Mouse (Mus musculus): Measurements from ENCODE around the gene Flt3l.

DNA sequence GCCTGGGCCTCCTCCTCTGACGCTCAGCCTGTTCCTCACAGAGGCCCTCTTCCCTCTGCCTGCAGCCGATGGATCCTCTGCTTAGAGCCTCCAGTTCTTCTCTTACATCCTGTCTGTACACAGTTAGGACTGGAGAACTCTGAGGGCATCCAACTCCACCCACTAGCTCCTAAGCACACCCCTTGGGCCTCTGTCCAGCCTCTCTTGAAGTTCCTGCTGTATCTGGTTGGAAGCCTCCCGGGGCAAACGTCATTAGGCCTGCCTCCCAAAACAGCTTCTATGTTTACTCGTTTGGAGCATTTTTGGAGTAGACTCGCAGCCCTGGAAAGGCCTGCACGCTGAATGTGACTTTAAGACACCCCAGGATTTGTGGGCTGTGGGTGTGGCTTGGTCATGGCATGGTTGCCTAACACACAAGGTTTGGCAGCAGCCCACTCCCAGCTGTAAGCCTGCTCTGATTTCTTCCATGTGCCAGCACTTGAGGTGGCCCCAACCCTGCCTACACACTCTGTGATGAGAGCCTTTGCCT lies 32.5 kb downstream of the Flt3l start, which contains the start of gene Fcgrt:
- peak; percentile 74 for TF ChIP-seq EP300 (IDR thresholded peaks at IDR 0.05; ENCODE audit: insufficient read depth, low read depth, low read length)
- TF ChIP-seq CTCF (IDR thresholded peaks at IDR 0.05) = no peak
